Mouse (Mus musculus) cerebellum, adult 2 months (tissue): ENCODE results near the gene Ehmt1.

Experiments
- CTCF ChIP-seq: fragments of 200-500 bp; IDR thresholded peaks from 2 replicates; pipeline ENCODE4 v1.5.1; 2011; ENCODE audit warnings: low read depth, mild to moderate bottlenecking, control low read depth, low read length, moderate library complexity, borderline replicate concordance; ENCODE audit not compliant: insufficient read depth
- POLR2A ChIP-seq: fragments of 200-500 bp; IDR thresholded peaks from 2 replicates; pipeline ENCODE4 v1.6.1; 2011; ENCODE audit warnings: low read length, control low read depth, borderline replicate concordance; ENCODE audit not compliant: insufficient read depth

DNA sequence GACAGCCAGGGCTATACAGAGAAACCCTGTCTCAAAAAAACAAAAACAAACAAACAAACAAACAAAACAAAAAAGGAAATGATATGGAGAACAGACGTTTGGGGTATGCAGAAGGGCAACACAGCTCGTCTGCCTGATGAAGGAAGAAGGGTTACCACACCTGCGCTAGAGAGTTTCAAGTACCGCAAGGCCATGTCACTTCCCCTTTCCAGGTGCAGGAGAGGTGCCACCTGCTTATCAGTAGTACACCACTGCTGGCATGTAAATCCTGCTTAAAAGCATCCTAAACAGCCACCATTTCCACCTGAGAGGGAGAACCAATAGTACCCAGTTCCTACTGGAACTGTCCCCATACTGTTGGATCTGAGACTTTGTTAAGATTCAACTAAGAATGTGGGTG lies 113.8 kb downstream of the Ehmt1 start:
- TF ChIP-seq CTCF = no peak
- TF ChIP-seq POLR2A = no peak
